Mouse (Mus musculus) right cerebral cortex, postnatal 14 days (tissue): Measurements from ENCODE around the gene Podxl.

ENCODE experiments used
- DNase-seq: peaks from one replicate; pipeline ENCODE4 v3.0.0; 2022

The Podxl gene

GRCm38 (mm10) chr6:31563235-31564181 lies at the start of gene Podxl:
Gene Podxl (minus strand): TSS chr6:31563981.
- peak; percentile 67 for DNase-seq

DNA sequence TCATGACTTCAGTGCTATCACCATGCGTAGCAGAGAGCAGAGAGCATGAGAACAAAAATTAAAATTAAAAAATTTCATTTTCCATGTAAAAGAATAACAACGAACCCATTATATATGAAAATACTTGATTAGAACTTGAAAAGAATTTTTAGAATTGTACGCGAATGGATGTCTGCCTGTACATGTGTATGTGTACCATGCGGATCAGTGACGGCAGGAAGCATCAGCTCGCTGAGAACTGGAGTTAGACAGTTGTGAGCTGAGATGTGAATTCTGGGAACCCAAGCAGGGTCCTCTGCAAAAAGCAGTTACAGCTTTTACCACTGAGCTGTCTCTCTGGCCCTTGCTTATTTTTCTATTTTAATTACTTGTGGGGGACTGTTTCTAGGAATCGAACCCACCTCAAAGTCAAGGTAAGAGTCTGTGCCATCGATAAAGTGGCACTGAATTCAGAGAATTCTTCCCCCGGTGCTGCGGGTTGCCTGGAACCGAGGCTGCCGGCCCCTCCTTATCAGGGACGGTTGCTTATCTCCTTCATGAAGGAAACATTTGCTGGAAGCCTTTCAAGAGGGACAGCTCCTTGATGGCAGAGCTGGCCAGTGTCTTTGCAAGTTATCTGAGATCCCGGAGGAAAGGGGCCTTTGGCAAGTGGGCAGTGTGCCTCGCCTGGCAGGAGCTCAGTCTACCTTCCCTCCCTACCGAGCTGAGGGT lies 48.9 kb upstream of the Podxl start:
- DNase-seq = no peak

GRCm38 (mm10) chr6:31606429-31606828 lies 42.6 kb upstream of the Podxl start:
- no peak for DNase-seq

DNA sequence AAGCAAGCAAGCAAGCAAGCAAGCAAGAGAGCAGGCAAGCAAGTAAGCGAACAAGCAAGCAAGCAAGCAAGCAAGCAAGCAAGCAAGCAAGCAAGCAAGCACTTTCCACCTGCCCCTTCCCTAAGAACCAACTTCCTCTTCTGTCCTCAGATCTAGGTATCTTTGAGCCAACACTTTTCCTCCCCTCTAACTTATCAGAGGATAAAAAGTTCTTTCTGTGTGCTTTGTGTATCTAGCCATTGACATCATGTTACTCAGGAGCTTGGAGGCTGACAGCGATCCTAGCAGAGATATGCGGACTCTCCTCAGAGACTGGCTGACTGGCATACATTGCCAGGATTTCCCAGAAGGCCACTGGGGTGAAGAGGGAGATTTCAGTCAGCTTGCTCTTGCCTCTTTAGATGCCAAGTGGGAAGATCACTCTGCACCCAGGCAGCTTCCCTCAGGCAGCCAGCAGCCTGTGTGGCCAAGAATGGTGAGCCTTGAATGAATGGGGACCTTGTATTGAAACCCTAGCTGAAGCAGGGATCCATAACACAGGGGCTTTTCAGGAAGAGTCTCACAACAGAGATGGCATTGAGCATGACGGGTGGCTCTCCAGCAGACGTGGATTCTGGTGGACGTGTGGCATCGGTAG lies 41.0 kb upstream of the Podxl start:
- no peak for DNase-seq

DNA sequence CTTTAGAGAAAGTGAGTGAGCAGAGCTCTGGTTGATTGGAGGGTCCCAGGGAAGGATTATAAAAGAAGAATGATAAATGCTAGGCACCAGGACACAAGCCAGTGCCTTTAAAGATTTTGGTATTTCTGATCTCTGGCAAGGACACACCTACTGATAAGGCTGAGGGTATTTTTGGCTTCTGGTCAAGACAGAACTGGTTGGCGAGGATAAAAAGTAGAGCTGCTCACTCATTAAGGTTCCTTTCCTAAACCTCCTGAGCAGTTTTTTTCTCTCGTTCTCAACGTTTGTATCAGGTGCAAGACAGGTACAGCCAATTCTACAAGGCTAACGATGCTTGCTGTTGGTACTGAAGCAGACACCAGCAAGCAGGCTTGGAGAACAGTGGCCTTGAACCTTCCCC lies 38.7 kb upstream of the Podxl start:
- DNase-seq = no peak

- DNase-seq = peak; percentile 67
Observed at GRCm38 (mm10) chr6:31601131-31601530, 37.4 kb upstream of the Podxl start.

DNA sequence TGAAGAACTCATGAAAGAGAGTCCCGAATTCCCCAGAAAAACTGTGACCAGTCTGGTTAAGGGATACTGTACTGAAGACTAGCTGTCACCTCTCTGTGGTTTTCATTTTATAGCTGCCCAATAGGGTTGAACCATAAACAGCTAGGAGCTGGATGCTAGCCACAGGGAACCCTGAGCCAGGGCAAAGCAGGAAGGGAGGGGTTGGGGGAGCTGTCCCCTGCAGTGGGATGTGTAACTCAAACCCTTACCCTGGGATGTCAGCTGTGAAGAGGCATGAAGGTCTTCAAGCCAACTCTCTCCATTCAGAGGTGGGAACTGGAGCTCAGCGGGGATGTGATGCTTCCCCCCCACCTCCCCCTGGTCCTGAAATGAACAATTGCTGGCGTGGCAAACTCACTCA lies 36.1 kb upstream of the Podxl start:
- DNase-seq = no peak

- DNase-seq = no peak
Observed at GRCm38 (mm10) chr6:31598349-31598911, 34.6 kb upstream of the Podxl start.

GRCm38 (mm10) chr6:31597136-31597460 lies 33.3 kb upstream of the Podxl start:
- no peak for DNase-seq

- DNase-seq = peak; percentile 56
Observed at GRCm38 (mm10) chr6:31596346-31597135, 32.8 kb upstream of the Podxl start.

- no peak for DNase-seq
Observed at GRCm38 (mm10) chr6:31592579-31593238, 28.9 kb upstream of the Podxl start.

- DNase-seq = no peak
Observed at GRCm38 (mm10) chr6:31592128-31592527, 28.3 kb upstream of the Podxl start.

DNA sequence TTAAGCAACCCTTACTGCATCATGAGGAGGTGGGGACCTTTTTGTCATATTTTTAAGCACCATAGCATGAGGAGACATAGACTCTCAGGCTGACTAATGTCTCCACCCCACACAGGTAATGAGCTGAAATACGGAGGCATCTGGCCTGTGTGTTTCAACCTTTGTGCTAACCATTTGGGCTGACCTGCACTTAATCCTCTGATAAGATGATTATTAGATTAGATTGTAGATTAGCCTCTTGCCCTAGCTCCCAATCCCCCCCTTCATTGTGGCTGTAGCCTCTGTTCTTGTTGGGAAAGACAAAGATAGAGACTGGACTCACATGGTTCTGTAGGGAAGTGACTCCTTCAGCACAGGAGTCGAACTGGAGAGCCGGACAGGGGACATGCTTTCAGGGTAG lies 27.9 kb upstream of the Podxl start:
- no peak for DNase-seq

DNA sequence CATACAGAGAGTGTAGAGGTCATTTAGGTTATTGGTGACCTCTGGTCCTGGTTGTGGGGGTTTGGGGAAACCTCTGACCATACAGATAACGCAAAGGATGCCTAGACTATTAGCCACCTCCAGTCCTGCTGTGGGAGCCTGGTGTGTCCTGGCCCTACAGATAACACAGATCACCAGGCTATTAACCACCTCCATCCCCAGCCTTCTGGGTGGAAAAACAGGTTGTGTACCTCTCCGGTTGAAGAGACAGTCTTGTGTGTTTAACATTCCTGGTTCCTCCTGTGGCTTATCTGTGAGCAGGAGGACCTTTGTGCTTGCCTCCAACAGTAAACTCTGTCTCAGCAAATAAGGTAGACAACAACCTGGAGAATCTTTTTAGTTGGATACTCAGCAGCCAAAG lies 27.0 kb upstream of the Podxl start:
- no peak for DNase-seq

GRCm38 (mm10) chr6:31589268-31589667 lies 25.5 kb upstream of the Podxl start:
- DNase-seq = no peak

DNA sequence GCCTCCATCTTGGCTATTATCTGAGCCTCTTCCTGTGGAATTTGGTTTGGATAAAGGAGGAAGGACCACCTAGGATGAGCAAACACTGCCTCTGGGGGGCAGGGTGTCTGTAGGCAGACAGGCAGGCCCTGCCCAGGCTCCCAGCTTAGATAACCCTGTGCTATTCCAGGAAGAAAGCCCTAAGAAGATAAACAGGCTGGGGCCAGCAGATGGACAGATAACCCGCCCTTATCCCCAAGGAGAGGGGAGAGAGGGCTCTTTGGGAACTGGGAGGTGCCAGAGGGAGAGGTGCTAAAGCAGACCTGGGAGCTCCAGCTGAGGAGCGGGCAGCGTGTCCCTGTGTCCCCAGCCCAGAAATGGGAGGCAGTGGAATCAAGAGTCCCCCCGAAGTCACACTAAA lies 23.9 kb upstream of the Podxl start:
- DNase-seq = no peak

- no peak for DNase-seq
Observed at GRCm38 (mm10) chr6:31586127-31586526, 22.3 kb upstream of the Podxl start.

- no peak for DNase-seq
Observed at GRCm38 (mm10) chr6:31576151-31576550, 12.4 kb upstream of the Podxl start.

DNA sequence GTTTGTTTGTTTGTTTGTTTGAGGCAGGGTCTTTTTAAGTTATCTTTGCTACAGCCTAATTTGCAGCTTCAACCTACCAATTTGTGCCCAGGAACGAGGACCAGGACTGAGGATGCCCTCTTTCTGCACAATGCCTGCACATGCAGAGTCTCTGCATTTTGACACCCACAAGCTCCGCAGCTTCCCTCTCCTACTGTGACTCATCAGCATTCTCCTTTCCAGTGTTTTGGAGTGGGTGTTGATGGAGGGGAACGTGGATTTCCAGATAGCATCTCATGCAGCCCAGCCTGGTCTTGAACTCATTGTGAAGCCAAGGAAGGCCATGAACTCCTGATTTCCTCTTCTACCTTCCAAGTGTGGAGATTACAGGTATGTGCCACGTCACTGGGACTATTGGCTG lies 11.3 kb upstream of the Podxl start:
- no peak for DNase-seq

DNA sequence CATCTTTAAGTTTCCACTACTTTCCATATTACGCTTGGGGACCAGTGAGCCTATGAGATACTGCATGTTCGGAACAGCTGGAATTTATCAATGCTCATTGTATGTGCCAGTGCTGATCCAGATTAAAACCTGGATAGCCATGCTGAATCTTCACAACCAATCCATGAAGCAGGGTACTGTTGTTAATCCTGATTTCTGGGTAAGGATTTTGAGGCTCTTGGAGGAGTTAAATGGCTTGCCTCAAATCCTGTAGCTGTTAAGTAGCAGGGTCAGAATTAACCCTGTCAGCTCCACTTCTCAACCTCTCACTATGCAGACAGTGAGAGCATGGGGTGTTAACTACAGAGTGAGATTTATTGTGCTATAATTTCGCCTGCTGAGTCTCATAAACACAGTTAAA lies 7.7 kb upstream of the Podxl start:
- DNase-seq = no peak

GRCm38 (mm10) chr6:31568070-31568595 lies 4.4 kb upstream of the Podxl start:
- DNase-seq = no peak

DNA sequence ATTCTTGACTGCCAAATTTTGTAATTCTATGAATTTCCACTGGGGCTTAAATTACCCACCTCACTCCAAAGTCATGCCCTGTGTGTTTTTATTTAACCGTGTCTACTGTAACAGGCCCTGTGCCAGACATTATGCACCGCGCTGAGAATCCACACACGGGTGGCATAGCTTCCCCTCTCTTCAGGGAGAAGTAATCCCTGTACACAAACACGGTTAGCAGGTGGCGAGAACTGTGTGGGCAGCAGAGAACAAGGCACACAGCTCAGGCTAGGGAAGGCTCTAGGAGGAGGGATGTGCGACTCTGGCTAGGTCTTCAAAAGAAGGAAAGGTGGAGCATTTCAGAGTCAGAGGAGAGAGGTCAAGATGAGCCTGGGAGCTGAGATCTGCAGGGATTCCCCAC lies 3.4 kb upstream of the Podxl start:
- DNase-seq = no peak
